Mouse (Mus musculus) G1E (cell line): Measurements from ENCODE around the gene Slc35f6.

Experiments
- CTCF ChIP-seq: IDR thresholded peaks from 2 replicates; pipeline ENCODE4 v1.5.1; 2012; ENCODE audit warnings: low read depth, low read length, inconsistent platforms, mixed read lengths
- GATA1 ChIP-seq: IDR thresholded peaks from 2 replicates; pipeline ENCODE4 v1.6.1; 2012; ENCODE audit warnings: borderline replicate concordance, low read length, inconsistent platforms, mixed read lengths
- POLR2AphosphoS5 ChIP-seq: IDR thresholded peaks from 2 replicates; pipeline ENCODE4 v1.6.1; 2012; ENCODE audit warnings: low read depth, low read length, inconsistent platforms; ENCODE audit not compliant: insufficient replicate concordance
- TAL1 ChIP-seq: conservative IDR thresholded peaks from 2 replicates; pipeline ENCODE4 v1.6.1; 2012; ENCODE audit warnings: low read depth, low read length, inconsistent platforms, mixed read lengths

DNA sequence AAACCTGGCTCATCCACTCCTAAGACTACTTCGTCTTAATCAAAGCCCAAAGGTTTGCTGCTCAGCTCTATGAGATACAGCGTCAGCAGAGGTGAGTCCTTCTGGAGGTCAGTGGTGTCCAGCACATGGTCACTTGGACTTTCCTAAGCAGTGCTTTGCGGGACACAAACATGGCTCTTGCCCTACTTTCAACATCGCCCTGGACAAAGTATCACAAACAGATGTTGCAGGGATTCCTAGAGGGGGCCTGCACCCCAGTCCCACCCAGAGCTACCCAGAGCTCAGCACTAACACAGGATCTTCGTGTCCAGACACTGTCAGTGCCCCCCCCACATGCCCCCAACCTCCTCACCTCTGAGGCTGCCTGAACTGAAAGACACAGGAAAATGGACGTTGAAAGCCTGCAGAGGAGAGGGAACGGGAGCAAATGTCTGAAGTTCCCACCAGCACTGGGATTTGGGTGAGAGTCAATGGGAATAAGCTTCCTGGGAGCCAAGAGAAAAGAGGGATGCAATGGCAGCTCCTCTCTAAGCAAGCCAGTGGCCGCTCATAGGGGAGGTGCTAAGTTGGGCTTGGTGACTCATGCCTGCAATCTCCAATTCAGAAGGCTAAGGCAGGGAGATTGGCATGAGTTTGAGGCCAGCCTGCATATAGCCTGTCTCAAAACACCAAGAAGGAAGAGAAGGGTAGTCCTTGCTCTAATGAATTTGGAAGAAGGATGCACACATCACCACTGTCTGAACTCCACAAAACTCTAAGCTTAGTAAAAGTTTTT, 21.2 kb upstream of the Slc35f6 start:
- TF ChIP-seq CTCF (no peak), TAL1 (no peak), GATA1 (no peak), POLR2AphosphoS5 (no peak)
